Mouse (Mus musculus) urinary bladder, postnatal 25 days (tissue): Measurements from ENCODE around the gene Dtx3.

ENCODE experiments used
- DNase-seq: peaks from one replicate; pipeline ENCODE4 v3.0.0; 2022; ENCODE audit warnings: low spot score

Dtx3 gene

GRCm38 (mm10) chr10:127185506-127185905 lies 10.0 kb downstream of the Dtx3 start:
- no peak for DNase-seq

- no peak for DNase-seq
These were observed 10.4 kb downstream of the Dtx3 start for GRCm38 (mm10) chr10:127185101-127185500.

GRCm38 (mm10) chr10:127183759-127184158 lies 11.8 kb downstream of the Dtx3 start:
- no peak for DNase-seq

- no peak for DNase-seq
These were observed 12.9 kb downstream of the Dtx3 start for GRCm38 (mm10) chr10:127182624-127183023.

GRCm38 (mm10) chr10:127181566-127181965 lies 14.0 kb downstream of the Dtx3 start:
- no peak for DNase-seq

GRCm38 (mm10) chr10:127180695-127181047 lies 14.9 kb downstream of the Dtx3 start:
- no peak for DNase-seq

- no peak for DNase-seq
These were observed 15.4 kb downstream of the Dtx3 start, which contains the start of gene Slc26a10 for GRCm38 (mm10) chr10:127179871-127180694. Gene Slc26a10, minus strand, starts transcription at chr10:127180645.

- DNase-seq: no peak
These were observed 17.1 kb downstream of the Dtx3 start for GRCm38 (mm10) chr10:127178286-127179027.

- peak; percentile 70 for DNase-seq
These were observed 17.8 kb downstream of the Dtx3 start for GRCm38 (mm10) chr10:127177719-127178118.

GRCm38 (mm10) chr10:127177235-127177634 lies 18.3 kb downstream of the Dtx3 start:
- no peak for DNase-seq

GRCm38 (mm10) chr10:127176756-127177155 lies 18.8 kb downstream of the Dtx3 start:
- DNase-seq: no peak

GRCm38 (mm10) chr10:127176228-127176627 lies 19.3 kb downstream of the Dtx3 start:
- DNase-seq: no peak

- no peak for DNase-seq
These were observed 21.4 kb downstream of the Dtx3 start for GRCm38 (mm10) chr10:127174170-127174569.

- no peak for DNase-seq
These were observed 22.1 kb downstream of the Dtx3 start for GRCm38 (mm10) chr10:127173148-127174065.

- no peak for DNase-seq
These were observed 23.8 kb downstream of the Dtx3 start for GRCm38 (mm10) chr10:127171631-127172200.

GRCm38 (mm10) chr10:127170837-127171272 lies 24.7 kb downstream of the Dtx3 start:
- peak; percentile 70 for DNase-seq

GRCm38 (mm10) chr10:127170002-127170401 lies 25.5 kb downstream of the Dtx3 start:
- no peak for DNase-seq

GRCm38 (mm10) chr10:127167614-127168192 lies 27.8 kb downstream of the Dtx3 start:
- no peak for DNase-seq

GRCm38 (mm10) chr10:127166771-127167613 lies 28.5 kb downstream of the Dtx3 start:
- DNase-seq: no peak

GRCm38 (mm10) chr10:127166404-127166715 lies 29.2 kb downstream of the Dtx3 start:
- DNase-seq: no peak
